Mouse (Mus musculus) midbrain, embryonic 11.5 days (tissue): ENCODE measurements around the gene Ubxn1. TPM values are rescaled to one million over a fixed set of nuclear protein-coding genes. Genes with fewer than 3 reads are reported as not detected.
A peak's percentile ranks its signal among the peaks of the same experiment; 100 is the strongest.
"Not testable (repeated sequence)": the region's sequence is repeated elsewhere in the genome, so short reads cannot be mapped to it uniquely, and the experiment has no call there.

ENCODE experiments used
- ATAC-seq: fragments of 200-750 bp; cut with Nextera tagmentation; 2 replicates; pipeline ENCODE4 v1.8.0; 2017; ENCODE audit warnings: moderate TSS enrichment, moderate library complexity; ENCODE audit not compliant: low FRiP score
- DNase-seq: peaks from one replicate; pipeline ENCODE4 v3.0.0; 2015; ENCODE audit warnings: low spot score; ENCODE audit errors: missing footprints
- H3K27ac ChIP-seq: fragments of 300-500 bp; sonication (generic); 2 replicates; pipeline ENCODE4 v1.5.1; 2014; ENCODE audit warnings: low read depth, low read length
- H3K27me3 ChIP-seq: fragments of 300-500 bp; sonication (generic); 2 replicates; pipeline ENCODE4 v1.6.1; 2014; ENCODE audit warnings: mild to moderate bottlenecking, low read length, moderate library complexity, mixed read lengths; ENCODE audit not compliant: control insufficient read depth, insufficient read depth
- H3K36me3 ChIP-seq: fragments of 300-500 bp; sonication (generic); 2 replicates; pipeline ENCODE4 v1.6.1; 2014; ENCODE audit warnings: mild to moderate bottlenecking, low read length, moderate library complexity, mixed read lengths; ENCODE audit not compliant: control insufficient read depth, insufficient read depth
- H3K4me1 ChIP-seq: fragments of 300-500 bp; sonication (generic); 2 replicates; pipeline ENCODE4 v1.6.1; 2014; ENCODE audit warnings: low read length; ENCODE audit not compliant: control insufficient read depth, insufficient read depth
- H3K4me2 ChIP-seq: fragments of 300-500 bp; sonication (generic); 2 replicates; pipeline ENCODE4 v1.6.1; 2014; ENCODE audit warnings: mild to moderate bottlenecking, moderate library complexity
- H3K4me3 ChIP-seq: fragments of 300-500 bp; sonication (generic); 2 replicates; pipeline ENCODE4 v1.5.1; 2014; ENCODE audit warnings: low read depth, low read length
- H3K9ac ChIP-seq: fragments of 300-500 bp; sonication (generic); 2 replicates; pipeline ENCODE4 v1.6.1; 2014; ENCODE audit warnings: low read length
- H3K9me3 ChIP-seq: fragments of 300-500 bp; sonication (generic); 2 replicates; pipeline ENCODE4 v1.6.1; 2016; ENCODE audit warnings: low read length; ENCODE audit not compliant: control insufficient read depth
- WGBS: fragments of 180-500 bp; shearing (Covaris S2); extraction: QIAGEN DNeasy Blood & Tissue Kit; methylation state at CpG from one replicate; pipeline ENCODE4 v1.1.7; 2014; 5-methylcytosine and 5-hydroxymethylcytosine counted together
- polyA plus RNA-seq: library from polyadenylated mRNA; unstranded; fragments of >200 nt; fragmentation: Nextera tagmentation; extraction: Ambion mirVana; gene quantifications from 2 replicates; pipeline ENCODE4 v1.2.1, GENCODE M21; 2014

Ubxn1 gene
- 169 and 183 TPM in 2 replicates for polyA plus RNA-seq

GRCm38 (mm10) chr19:8871267-8872186 is at the start of gene Ubxn1:
TSS of gene Ubxn1 (plus strand) at chr19:8871496.
- no peaks in the 10 kb centered on the region for H3K27me3 ChIP-seq
- H3K9me3 ChIP-seq, result no peaks in the 10 kb centered on the region
- under 1% methylated on average over 59 of the region's 59 CpGs for WGBS
- H3K4me2 ChIP-seq, result peak within 1 kb of the TSS; percentile 96
- peak within 1 kb of the TSS; percentile 93 for H3K9ac ChIP-seq
- H3K4me3 ChIP-seq, result peak within 1 kb of the TSS; percentile 98
- DNase-seq (peak; percentile 98), ATAC-seq (peak; percentile 99)
- peak within 1 kb of the TSS; percentile 65 for H3K27ac ChIP-seq
- H3K4me1 ChIP-seq, result peaks cover 6% of the 10 kb centered on the region
- peaks cover 5% of the 10 kb centered on the region; the same call in 1 of the 2 replicates for H3K36me3 ChIP-seq

- DNase-seq (no peak), ATAC-seq (no peak)
- peak overlapping the region; percentile 22; the same call in 1 of the 2 replicates for H3K9ac ChIP-seq
- peaks cover 24% of the 10 kb centered on the region for H3K4me1 ChIP-seq
- peaks cover 26% of the 10 kb centered on the region for H3K36me3 ChIP-seq
- no peaks in the 10 kb centered on the region for H3K27me3 ChIP-seq
- peak overlapping the region; percentile 100 for H3K4me3 ChIP-seq
- H3K27ac ChIP-seq, result no peak overlapping the region
- H3K9me3 ChIP-seq, result no peaks in the 10 kb centered on the region
- WGBS, result 69% methylated on average over 8 of the region's 8 CpGs
- peak overlapping the region; percentile 95 for H3K4me2 ChIP-seq
Observed at GRCm38 (mm10) chr19:8822696-8823095, 48.6 kb upstream of the Ubxn1 start.

GRCm38 (mm10) chr19:8829660-8830059 is 41.6 kb upstream of the Ubxn1 start, which contains the start of gene AC129217.1:
TSS of gene AC129217.1 (plus strand) at chr19:8829773.
- no peak within 1 kb of the TSS for H3K4me2 ChIP-seq
- no peaks in the 10 kb centered on the region for H3K27me3 ChIP-seq
- no peaks in the 10 kb centered on the region for H3K4me1 ChIP-seq
- H3K4me3 ChIP-seq, result no peak within 1 kb of the TSS
- no peaks in the 10 kb centered on the region for H3K9me3 ChIP-seq
- H3K27ac ChIP-seq, result no peak within 1 kb of the TSS
- 90% methylated on average over 8 of the region's 8 CpGs for WGBS
- H3K36me3 ChIP-seq, result peaks cover 49% of the 10 kb centered on the region
- ATAC-seq (no peak), DNase-seq (no peak)
- no peak within 1 kb of the TSS for H3K9ac ChIP-seq

GRCm38 (mm10) chr19:8830664-8831063 is 40.6 kb upstream of the Ubxn1 start:
- WGBS, result 92% methylated on average over 8 of the region's 8 CpGs
- H3K36me3 ChIP-seq, result peaks cover 49% of the 10 kb centered on the region
- H3K9me3 ChIP-seq, result no peaks in the 10 kb centered on the region
- H3K4me1 ChIP-seq, result no peaks in the 10 kb centered on the region
- H3K4me3 ChIP-seq, result no peak overlapping the region
- no peak for DNase-seq
- ATAC-seq, result no peak
- no peaks in the 10 kb centered on the region for H3K27me3 ChIP-seq
- no peak overlapping the region for H3K4me2 ChIP-seq
- no peak overlapping the region for H3K9ac ChIP-seq
- no peak overlapping the region for H3K27ac ChIP-seq

- H3K4me3 ChIP-seq, result no peak overlapping the region
Observed at GRCm38 (mm10) chr19:8831262-8831661, 40.0 kb upstream of the Ubxn1 start.

GRCm38 (mm10) chr19:8832971-8833370 is 38.3 kb upstream of the Ubxn1 start:
- no peak overlapping the region for H3K4me3 ChIP-seq
- peaks cover 34% of the 10 kb centered on the region for H3K36me3 ChIP-seq
- no peaks in the 10 kb centered on the region for H3K9me3 ChIP-seq
- no peaks in the 10 kb centered on the region for H3K27me3 ChIP-seq
- no peak overlapping the region for H3K9ac ChIP-seq
- H3K4me1 ChIP-seq, result peaks cover under 1% of the 10 kb centered on the region; the same call in 1 of the 2 replicates
- DNase-seq (no peak), ATAC-seq (no peak)
- no peak overlapping the region for H3K27ac ChIP-seq
- no peak overlapping the region for H3K4me2 ChIP-seq
- WGBS, result 90% methylated on average over 4 of the region's 4 CpGs

More at GRCm38 (mm10) chr19:8831262-8831661, 40.0 kb upstream of the Ubxn1 start:
- no peaks in the 10 kb centered on the region for H3K9me3 ChIP-seq
- no peaks in the 10 kb centered on the region for H3K4me1 ChIP-seq
- no peak overlapping the region for H3K4me2 ChIP-seq
- WGBS, result 88% methylated on average over 11 of the region's 11 CpGs
- peaks cover 45% of the 10 kb centered on the region for H3K36me3 ChIP-seq
- ATAC-seq (no peak), DNase-seq (peak; percentile 84)
- H3K27me3 ChIP-seq, result no peaks in the 10 kb centered on the region
- H3K9ac ChIP-seq, result no peak overlapping the region
- H3K27ac ChIP-seq, result no peak overlapping the region

GRCm38 (mm10) chr19:8836327-8836726 is 35.0 kb upstream of the Ubxn1 start:
- peaks cover 27% of the 10 kb centered on the region for H3K4me1 ChIP-seq
- not testable (repeated sequence) for H3K4me3 ChIP-seq, ATAC-seq, H3K27ac ChIP-seq, H3K27me3 ChIP-seq, H3K9ac ChIP-seq, H3K9me3 ChIP-seq, H3K4me2 ChIP-seq
- H3K36me3 ChIP-seq, result peaks cover 13% of the 10 kb centered on the region
- DNase-seq, result peak; percentile 86
- WGBS, result 96% methylated on average over 10 of the region's 10 CpGs

GRCm38 (mm10) chr19:8837251-8837791 is 34.0 kb upstream of the Ubxn1 start, which contains the start of gene Bscl2:
TSS of gene Bscl2 (plus strand) at chr19:8837467.
- Histone ChIP-seq H3K27ac (peak within 1 kb of the TSS; percentile 86), H3K4me3 (peak within 1 kb of the TSS; percentile 46), H3K4me2 (peak within 1 kb of the TSS; percentile 80), H3K27me3 (no peaks in the 10 kb centered on the region), H3K36me3 (peaks cover 12% of the 10 kb centered on the region), H3K9me3 (no peaks in the 10 kb centered on the region), H3K4me1 (peaks cover 27% of the 10 kb centered on the region), H3K9ac (peak within 1 kb of the TSS; percentile 74)
- WGBS, result 1% methylated on average over 38 of the region's 38 CpGs
- DNase-seq, result peak; percentile 98
- peak; percentile 79 for ATAC-seq
